Mouse (Mus musculus) cerebellum, adult 2 months (tissue): ENCODE data around the gene Ppp3ca.

Experiments
- CTCF ChIP-seq: fragments of 200-500 bp; IDR thresholded peaks from 2 replicates; pipeline ENCODE4 v1.5.1; 2011; ENCODE audit warnings: low read depth, mild to moderate bottlenecking, control low read depth, low read length, moderate library complexity, borderline replicate concordance; ENCODE audit not compliant: insufficient read depth
- POLR2A ChIP-seq: fragments of 200-500 bp; IDR thresholded peaks from 2 replicates; pipeline ENCODE4 v1.6.1; 2011; ENCODE audit warnings: low read length, control low read depth, borderline replicate concordance; ENCODE audit not compliant: insufficient read depth

GRCm38 (mm10) chr3:136821993-136822392 lies 152.1 kb downstream of the Ppp3ca start:
- TF ChIP-seq CTCF (no peak), POLR2A (no peak)
